Mouse (Mus musculus) spleen, postnatal 36 days (tissue): ENCODE measurements around the gene Fam110a.

Experiments used
- DNase-seq, 2 experiments: peaks; one replicate each; pipeline ENCODE4 v3.0.0; 2022; ENCODE audit warnings: low spot score in 2 of 2, mixed read lengths in 1 of 2

Gene Fam110a

DNA sequence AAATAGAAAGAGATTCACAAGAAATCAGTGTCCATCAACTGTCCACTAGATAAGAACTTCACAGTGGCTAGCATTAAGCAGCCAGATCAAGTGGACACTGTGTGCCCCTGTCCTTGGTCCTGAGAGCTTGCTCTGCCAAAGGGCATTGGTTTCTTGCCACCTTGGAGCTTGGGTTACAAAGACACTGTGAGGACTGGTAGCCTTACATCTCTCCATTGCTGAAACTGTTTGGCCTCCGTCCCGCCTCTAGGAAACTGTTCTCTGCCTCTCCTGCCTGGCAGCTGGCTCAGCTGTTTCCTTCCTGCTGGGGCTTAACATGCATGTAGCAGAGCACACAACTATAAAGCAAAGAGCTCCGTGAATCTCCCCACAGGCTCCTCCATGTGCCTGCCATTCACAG, 42.1 kb downstream of the Fam110a start:
- no peak for DNase-seq

GRCm38 (mm10) chr2:151930389-151931074, 49.5 kb downstream of the Fam110a start:
- DNase-seq = peak; percentile 57 to 62

- DNase-seq = no peak
Observed at GRCm38 (mm10) chr2:151927103-151927502, 52.9 kb downstream of the Fam110a start.

GRCm38 (mm10) chr2:151925715-151926114, 54.3 kb downstream of the Fam110a start:
- DNase-seq = no peak

- no peak for DNase-seq
Observed at GRCm38 (mm10) chr2:151924276-151924675, 55.7 kb downstream of the Fam110a start.

- DNase-seq = no peak
Observed at GRCm38 (mm10) chr2:151921596-151921995, 58.4 kb downstream of the Fam110a start.

GRCm38 (mm10) chr2:151921068-151921467, 59.0 kb downstream of the Fam110a start:
- no peak for DNase-seq
